Comparison of ENCODE assay signal across 8 mouse cellular contexts in genomic region chr16:97922779-97923126, GRCm38 (mm10). TPM values are rescaled to one million over a fixed set of nuclear protein-coding genes. Genes with fewer than 3 reads are reported as not detected.
DNase-seq lines count a peak whose midpoint lies in the region; ATAC-seq and TF ChIP-seq lines count a peak whose summit lies in the region.

No protein-coding gene starts in this region.

- peak overlapping the region; percentile 92 for H3K4me2 ChIP-seq in embryonic facial prominence, embryonic 11.5 days (ENCODE audit: low read depth, low read length)
- peak overlapping the region; percentile 61 for H3K4me2 ChIP-seq in intestine, embryonic 14.5 days (ENCODE audit: low read length)
- H3K4me2 ChIP-seq in midbrain, postnatal 0 days (ENCODE audit: low read depth, low read length, poor library complexity, severe bottlenecking), result peak overlapping the region; percentile 92

- ATAC-seq in embryonic facial prominence, embryonic 11.5 days (replicated peaks; ENCODE audit: insufficient number of reproducible peaks, low FRiP score, low TSS enrichment, low read depth), result peak; percentile 44; the same call in 1 of the 2 replicates
- peak; percentile 26; the same call in 1 of the 2 replicates for ATAC-seq in intestine, embryonic 14.5 days (replicated peaks; ENCODE audit: low FRiP score, low TSS enrichment, low read depth)
- no peak; the same call in 1 of the 2 replicates for ATAC-seq in midbrain, postnatal 0 days (ENCODE audit: low FRiP score)

- no peaks in the 10 kb centered on the region for H3K9me3 ChIP-seq in embryonic facial prominence, embryonic 11.5 days (replicated peaks; ENCODE audit: control insufficient read depth, low read length)
- no peaks in the 10 kb centered on the region for H3K9me3 ChIP-seq in intestine, embryonic 14.5 days (ENCODE audit: control insufficient read depth, low read length)
- no peaks in the 10 kb centered on the region for H3K9me3 ChIP-seq in midbrain, postnatal 0 days (ENCODE audit: low read length)

- no peak for TF ChIP-seq CTCF in layer of hippocampus, adult 2 months (conservative IDR thresholded peaks at IDR 0.05)
- TF ChIP-seq CTCF in midbrain, postnatal 0 days (IDR thresholded peaks at IDR 0.05), result no peak

- H3K36me3 ChIP-seq in embryonic facial prominence, embryonic 11.5 days (replicated peaks; ENCODE audit: control insufficient read depth, insufficient read depth, low read depth, low read length), result no peaks in the 10 kb centered on the region
- no peaks in the 10 kb centered on the region for H3K36me3 ChIP-seq in intestine, embryonic 14.5 days (ENCODE audit: control insufficient read depth, insufficient read depth, low read length)
- no peaks in the 10 kb centered on the region for H3K36me3 ChIP-seq in midbrain, postnatal 0 days (ENCODE audit: insufficient read depth, low read length)

- H3K27ac ChIP-seq in layer of hippocampus, adult 2 months, result peak overlapping the region; percentile 85
- H3K27ac ChIP-seq in embryonic facial prominence, embryonic 11.5 days (replicated peaks; ENCODE audit: low read depth, low read length), result no peak overlapping the region
- peak overlapping the region; percentile 80; the same call in 1 of the 2 replicates for H3K27ac ChIP-seq in intestine, embryonic 14.5 days (ENCODE audit: low read depth)
- peak overlapping the region; percentile 73; the same call in 1 of the 2 replicates for H3K27ac ChIP-seq in midbrain, postnatal 0 days (ENCODE audit: low read depth, low read length)

- peak overlapping the region; percentile 84 for H3K4me3 ChIP-seq in layer of hippocampus, adult 2 months
- peak overlapping the region; percentile 79 for H3K4me3 ChIP-seq in embryonic facial prominence, embryonic 11.5 days (ENCODE audit: low read depth, low read length)
- H3K4me3 ChIP-seq in intestine, embryonic 14.5 days (ENCODE audit: low read depth, low read length), result peak overlapping the region; percentile 95
- H3K4me3 ChIP-seq in midbrain, postnatal 0 days (ENCODE audit: low read depth, low read length), result peak overlapping the region; percentile 71

- H3K9ac ChIP-seq in embryonic facial prominence, embryonic 11.5 days (replicated peaks; ENCODE audit: low read length), result peak overlapping the region; percentile 84
- peak overlapping the region; percentile 84 for H3K9ac ChIP-seq in intestine, embryonic 14.5 days (ENCODE audit: low read length)
- peak overlapping the region; percentile 73 for H3K9ac ChIP-seq in midbrain, postnatal 0 days (replicated peaks; ENCODE audit: low read length, poor library complexity, severe bottlenecking)

- H3K4me1 ChIP-seq in embryonic facial prominence, embryonic 11.5 days (ENCODE audit: control insufficient read depth, insufficient read depth, low read length), result no peaks in the 10 kb centered on the region
- peaks cover 4% of the 10 kb centered on the region; the same call in 1 of the 2 replicates for H3K4me1 ChIP-seq in intestine, embryonic 14.5 days (replicated peaks; ENCODE audit: control insufficient read depth, insufficient read depth, low read length)
- peaks cover 8% of the 10 kb centered on the region for H3K4me1 ChIP-seq in midbrain, postnatal 0 days (ENCODE audit: insufficient read depth, low read length)

- WGBS in embryonic facial prominence, embryonic 11.5 days, result 1% methylated on average over 9 of the region's 9 CpGs
- WGBS in intestine, embryonic 14.5 days, result 0% methylated on average over 9 of the region's 9 CpGs
- WGBS in midbrain, postnatal 0 days, result 1% methylated on average over 9 of the region's 9 CpGs

- no peaks in the 10 kb centered on the region for H3K27me3 ChIP-seq in embryonic facial prominence, embryonic 11.5 days (ENCODE audit: control insufficient read depth, insufficient read depth, low read length)
- H3K27me3 ChIP-seq in intestine, embryonic 14.5 days (replicated peaks; ENCODE audit: control insufficient read depth, insufficient read depth, low read length), result no peaks in the 10 kb centered on the region
- no peaks in the 10 kb centered on the region for H3K27me3 ChIP-seq in midbrain, postnatal 0 days (ENCODE audit: insufficient read depth, low read length)

- no peak for DNase-seq in layer of hippocampus, adult 2 months (ENCODE audit: low spot score in 2 of 2)
- DNase-seq in layer of hippocampus, adult 8-10 months (ENCODE audit: low spot score in 2 of 2), result no peak
- DNase-seq in embryonic facial prominence, embryonic 11.5 days (ENCODE audit: low spot score), result no peak
- DNase-seq in intestine, embryonic 14.5 days (ENCODE audit: low spot score), result no peak
- no peak for DNase-seq in midbrain, postnatal 0 days (ENCODE audit: low spot score)
- no peak for DNase-seq in left cerebral cortex, adult 8-10 months (ENCODE audit: low spot score in 2 of 2)
- DNase-seq in right cerebral cortex, postnatal 36 days (ENCODE audit: low spot score in 2 of 2), result no peak
- DNase-seq in ovary, postnatal 14 days (ENCODE audit: low spot score), result no peak

RNA-seq across cellular contexts. Expression of gene C2cd2, which starts 39.6 kb away (rescaled TPM):
- total RNA-seq in layer of hippocampus, adult 2 months (2021), result 10 to 100 TPM; 15.8 to 20.1 TPM
- total RNA-seq in layer of hippocampus, adult 8-10 months (2022), result 10 to 100 TPM; 11.1 to 14.8 (median 12.2) TPM
- 15.3 and 17.9 TPM in 2 replicates for polyA plus RNA-seq in embryonic facial prominence, embryonic 11.5 days (2014; fragmentation: Nextera tagmentation; extraction: Ambion mirVana)
- 16.7 and 19.3 TPM in 2 replicates for polyA plus RNA-seq in intestine, embryonic 14.5 days (2014; fragmentation: Nextera tagmentation; extraction: Ambion mirVana)
- 22.4 and 27.0 TPM in 2 replicates for total RNA-seq in midbrain, postnatal 0 days (2014; rRNA removed)
- 12.1 and 13.2 TPM in 2 replicates for polyA plus RNA-seq in midbrain, postnatal 0 days (2015; fragmentation: Nextera tagmentation; extraction: Ambion mirVana)
- 10 to 100 TPM; 15.5 to 17.0 (median 16.8) TPM for total RNA-seq in left cerebral cortex, adult 8-10 months (2022)

RNA-seq across cellular contexts. Expression of gene Zbtb21, which starts 39.7 kb away (rescaled TPM):
- 10 to 100 TPM; 30.0 to 30.7 TPM for total RNA-seq in layer of hippocampus, adult 2 months (2021)
- total RNA-seq in layer of hippocampus, adult 8-10 months (2022), result 10 to 100 TPM; 23.0 to 33.6 (median 25.5) TPM
- polyA plus RNA-seq in embryonic facial prominence, embryonic 11.5 days (2014; fragmentation: Nextera tagmentation; extraction: Ambion mirVana), result 13.5 and 14.2 TPM in 2 replicates
- 15.6 and 17.6 TPM in 2 replicates for polyA plus RNA-seq in intestine, embryonic 14.5 days (2014; fragmentation: Nextera tagmentation; extraction: Ambion mirVana)
- total RNA-seq in midbrain, postnatal 0 days (2014; rRNA removed), result 30.5 and 40.9 TPM in 2 replicates
- 9.4 and 9.5 TPM in 2 replicates for polyA plus RNA-seq in midbrain, postnatal 0 days (2015; fragmentation: Nextera tagmentation; extraction: Ambion mirVana)
- 10 to 100 TPM; 20.8 to 32.5 (median 27.0) TPM for total RNA-seq in left cerebral cortex, adult 8-10 months (2022)
